Mouse (Mus musculus) bone marrow macrophage, adult 2 months (primary cell): Measurements from ENCODE around the gene Klk1b26.
"Not testable (repeated sequence)": the region's sequence is repeated elsewhere in the genome, so short reads cannot be mapped to it uniquely, and the experiment has no call there.

Experiments used
- CTCF ChIP-seq: IDR thresholded peaks from 2 replicates; pipeline ENCODE4 v1.5.1; 2012; ENCODE audit warnings: low read depth, mild to moderate bottlenecking, low read length, moderate library complexity
- POLR2A ChIP-seq: IDR thresholded peaks from 2 replicates; pipeline ENCODE4 v1.6.1; 2012; ENCODE audit warnings: mild to moderate bottlenecking, low read depth, low read length, borderline replicate concordance

DNA sequence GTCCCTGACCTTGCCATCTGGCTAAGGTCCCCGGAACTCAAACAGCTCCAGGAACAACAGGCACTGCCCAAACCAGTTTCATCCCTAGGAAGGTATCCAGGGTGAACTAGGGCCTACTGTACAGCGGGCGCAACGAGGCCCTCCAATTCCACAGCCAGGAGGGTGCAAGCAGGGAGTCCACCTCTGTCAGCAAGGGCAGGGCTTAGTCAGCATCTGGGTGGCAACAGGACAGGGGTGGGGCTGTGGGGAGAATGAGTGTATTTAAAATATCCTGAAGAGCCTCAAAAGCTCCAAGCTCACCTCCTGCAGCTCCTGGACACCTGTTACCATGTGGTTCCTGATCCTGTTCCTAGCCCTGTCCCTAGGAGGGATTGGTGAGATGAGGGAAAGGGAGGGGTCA, 16.4 kb upstream of the Klk1b26 start, which contains the start of gene Klk1b11:
- TF ChIP-seq CTCF, POLR2A: not testable (repeated sequence)
